Mouse (Mus musculus) intestine, embryonic 15.5 days (tissue): ENCODE data around the gene Gmeb2. TPM values are rescaled to one million over a fixed set of nuclear protein-coding genes. Genes with fewer than 3 reads are reported as not detected.

Experiments used
- ATAC-seq: fragments of 200-750 bp; cut with Nextera tagmentation; 2 replicates; pipeline ENCODE4 v1.8.0; 2017; ENCODE audit warnings: moderate TSS enrichment, moderate library complexity
- H3K27ac ChIP-seq: fragments of 300-500 bp; sonication (generic); 2 replicates; pipeline ENCODE4 v1.5.1; 2015; ENCODE audit warnings: mild to moderate bottlenecking, inconsistent platforms
- H3K27me3 ChIP-seq: fragments of 300-500 bp; sonication (generic); replicated peaks from 2 replicates; pipeline ENCODE4 v1.6.1; 2015; ENCODE audit warnings: inconsistent platforms
- H3K36me3 ChIP-seq: fragments of 300-500 bp; sonication (generic); 2 replicates; pipeline ENCODE4 v1.6.1; 2015; ENCODE audit warnings: inconsistent platforms
- H3K4me1 ChIP-seq: fragments of 300-500 bp; sonication (generic); replicated peaks from 2 replicates; pipeline ENCODE4 v1.6.1; 2015; ENCODE audit warnings: inconsistent platforms
- H3K4me2 ChIP-seq: fragments of 300-500 bp; sonication (generic); replicated peaks from 2 replicates; pipeline ENCODE4 v1.6.1; 2015; ENCODE audit warnings: mild to moderate bottlenecking, inconsistent platforms
- H3K4me3 ChIP-seq: fragments of 300-500 bp; sonication (generic); replicated peaks from 2 replicates; pipeline ENCODE4 v1.5.1; 2015; ENCODE audit warnings: inconsistent platforms
- H3K9ac ChIP-seq: fragments of 300-500 bp; sonication (generic); 2 replicates; pipeline ENCODE4 v1.6.1; 2015; ENCODE audit warnings: inconsistent platforms
- H3K9me3 ChIP-seq: fragments of 300-500 bp; sonication (generic); 2 replicates; pipeline ENCODE4 v1.6.1; 2016; ENCODE audit warnings: inconsistent platforms
- WGBS: fragments of 180-500 bp; shearing (Covaris S2); methylation state at CpG from one replicate; pipeline ENCODE4 v1.1.7; 2015; 5-methylcytosine and 5-hydroxymethylcytosine counted together
- polyA plus RNA-seq: library from polyadenylated mRNA; unstranded; fragments of >200 nt; fragmentation: Nextera tagmentation; extraction: Ambion mirVana; gene quantifications from 2 replicates; pipeline ENCODE4 v1.2.1, GENCODE M21; 2015

Gene Gmeb2
- polyA plus RNA-seq, 1 experiment from 2014 or later, result 11.3 TPM

GRCm38 (mm10) chr2:181218881-181219485, 68.9 kb downstream of the Gmeb2 start:
- Histone ChIP-seq H3K27me3 (peaks cover 5% of the 10 kb centered on the region), H3K4me2 (peak overlapping the region; percentile 65; the same call in 1 of the 2 replicates), H3K4me1 (peaks cover 9% of the 10 kb centered on the region), H3K36me3 (no peaks in the 10 kb centered on the region), H3K27ac (0 out of 2 replicates have a peak overlapping the region, but pooled peaks have one; percentile 49), H3K9ac (no peak overlapping the region), H3K9me3 (no peaks in the 10 kb centered on the region), H3K4me3 (no peak overlapping the region)
- no peak for ATAC-seq
- WGBS, result 55% methylated on average over 5 of the region's 5 CpGs

GRCm38 (mm10) chr2:181216037-181216436, 71.8 kb downstream of the Gmeb2 start:
- no peak for ATAC-seq
- Histone ChIP-seq H3K36me3 (no peaks in the 10 kb centered on the region), H3K4me3 (no peak overlapping the region), H3K4me1 (peaks cover 17% of the 10 kb centered on the region), H3K27ac (no peak overlapping the region), H3K27me3 (peaks cover 34% of the 10 kb centered on the region), H3K4me2 (no peak overlapping the region), H3K9me3 (no peaks in the 10 kb centered on the region), H3K9ac (no peak overlapping the region)
- WGBS, result 87% methylated on average over 6 of the region's 6 CpGs

- H3K27ac ChIP-seq, result no peak within 1 kb of the TSS
- peak within 1 kb of the TSS; percentile 22 for H3K4me3 ChIP-seq
- H3K4me1 ChIP-seq, result 0 out of 2 replicates have a peak, but pooled peaks cover 8% of the 10 kb centered on the region
- peak within 1 kb of the TSS; percentile 57 for H3K4me2 ChIP-seq
- H3K9me3 ChIP-seq, result no peaks in the 10 kb centered on the region
- ATAC-seq, result peak; percentile 76
- H3K36me3 ChIP-seq, result no peaks in the 10 kb centered on the region
- peaks cover 38% of the 10 kb centered on the region for H3K27me3 ChIP-seq
- H3K9ac ChIP-seq, result peak within 1 kb of the TSS; percentile 14; the same call in 1 of the 2 replicates
- 1% methylated on average over 17 of the region's 17 CpGs for WGBS
Measured at GRCm38 (mm10) chr2:181213021-181213445, 74.8 kb downstream of the Gmeb2 start, which contains the start of gene Srms. TSS of gene Srms (minus strand) at chr2:181213185.

GRCm38 (mm10) chr2:181212389-181213020, 75.3 kb downstream of the Gmeb2 start:
- 4% methylated on average over 34 of the region's 34 CpGs for WGBS
- peak overlapping the region; percentile 57 for H3K4me2 ChIP-seq
- no peaks in the 10 kb centered on the region for H3K9me3 ChIP-seq
- H3K27me3 ChIP-seq, result peaks cover 38% of the 10 kb centered on the region
- H3K9ac ChIP-seq, result peak overlapping the region; percentile 14; the same call in 1 of the 2 replicates
- H3K4me3 ChIP-seq, result peak overlapping the region; percentile 22
- H3K4me1 ChIP-seq, result 0 out of 2 replicates have a peak, but pooled peaks cover 8% of the 10 kb centered on the region
- H3K36me3 ChIP-seq, result no peaks in the 10 kb centered on the region
- no peak overlapping the region for H3K27ac ChIP-seq
- peak; percentile 70 for ATAC-seq

GRCm38 (mm10) chr2:181206118-181206517, 81.7 kb downstream of the Gmeb2 start:
- WGBS, result 65% methylated on average over 9 of the region's 9 CpGs
- ATAC-seq, result peak; percentile 52; the same call in 1 of the 2 replicates

GRCm38 (mm10) chr2:181205678-181206077, 82.2 kb downstream of the Gmeb2 start:
- no peak overlapping the region for H3K9ac ChIP-seq
- H3K27me3 ChIP-seq, result 0 out of 2 replicates have a peak, but pooled peaks cover 3% of the 10 kb centered on the region
- no peaks in the 10 kb centered on the region for H3K9me3 ChIP-seq
- H3K4me1 ChIP-seq, result peaks cover 5% of the 10 kb centered on the region; the same call in 1 of the 2 replicates
- ATAC-seq, result no peak; the same call in 1 of the 2 replicates
- H3K27ac ChIP-seq, result no peak overlapping the region
- no peak overlapping the region for H3K4me3 ChIP-seq
- no peak overlapping the region for H3K4me2 ChIP-seq
- WGBS, result 71% methylated on average over 5 of the region's 5 CpGs
- H3K36me3 ChIP-seq, result no peaks in the 10 kb centered on the region

More at GRCm38 (mm10) chr2:181206118-181206517, 81.7 kb downstream of the Gmeb2 start:
- Histone ChIP-seq H3K27me3 (peaks cover 5% of the 10 kb centered on the region; the same call in 1 of the 2 replicates), H3K4me3 (no peak overlapping the region), H3K36me3 (no peaks in the 10 kb centered on the region), H3K4me1 (peaks cover 5% of the 10 kb centered on the region; the same call in 1 of the 2 replicates), H3K9ac (no peak overlapping the region), H3K4me2 (no peak overlapping the region), H3K27ac (no peak overlapping the region), H3K9me3 (no peaks in the 10 kb centered on the region)

GRCm38 (mm10) chr2:181202886-181203285, 84.9 kb downstream of the Gmeb2 start:
- ATAC-seq, result peak; percentile 79
- peaks cover 5% of the 10 kb centered on the region; the same call in 1 of the 2 replicates for H3K4me1 ChIP-seq
- H3K27ac ChIP-seq, result no peak overlapping the region
- no peaks in the 10 kb centered on the region for H3K27me3 ChIP-seq
- no peak overlapping the region for H3K9ac ChIP-seq
- H3K4me3 ChIP-seq, result no peak overlapping the region
- no peak overlapping the region for H3K4me2 ChIP-seq
- WGBS, result 71% methylated on average over 6 of the region's 6 CpGs
- H3K36me3 ChIP-seq, result no peaks in the 10 kb centered on the region
- no peaks in the 10 kb centered on the region for H3K9me3 ChIP-seq

- WGBS, result 76% methylated on average over 3 of the region's 3 CpGs
- peak; percentile 70 for ATAC-seq
- H3K4me2 ChIP-seq, result no peak within 1 kb of the TSS
Measured at GRCm38 (mm10) chr2:181202422-181202821, 85.4 kb downstream of the Gmeb2 start, which contains the start of gene Ptk6. TSS of gene Ptk6 (minus strand) at chr2:181202789.

GRCm38 (mm10) chr2:181201606-181202005, 86.2 kb downstream of the Gmeb2 start:
- Histone ChIP-seq H3K9me3 (no peaks in the 10 kb centered on the region), H3K36me3 (no peaks in the 10 kb centered on the region), H3K9ac (no peak overlapping the region), H3K27me3 (no peaks in the 10 kb centered on the region), H3K4me2 (no peak overlapping the region), H3K4me1 (peaks cover 8% of the 10 kb centered on the region; the same call in 1 of the 2 replicates), H3K27ac (no peak overlapping the region), H3K4me3 (no peak overlapping the region)
- 66% methylated on average over 3 of the region's 3 CpGs for WGBS
- ATAC-seq, result no peak

More at GRCm38 (mm10) chr2:181202422-181202821, 85.4 kb downstream of the Gmeb2 start, which contains the start of gene Ptk6:
- Histone ChIP-seq H3K4me1 (peaks cover 5% of the 10 kb centered on the region; the same call in 1 of the 2 replicates), H3K36me3 (no peaks in the 10 kb centered on the region), H3K27me3 (no peaks in the 10 kb centered on the region), H3K27ac (no peak within 1 kb of the TSS), H3K9ac (no peak within 1 kb of the TSS), H3K4me3 (no peak within 1 kb of the TSS), H3K9me3 (no peaks in the 10 kb centered on the region)

Other genes with a start within 250 kb of the Gmeb2 start
- 1.1 and 1.2 TPM in 2 replicates for gene Chrna4, start 244.5 kb downstream of the Gmeb2 start, polyA plus RNA-seq
- 1.3 and 1.5 TPM in 2 replicates for gene Kcnq2, start 152.7 kb downstream of the Gmeb2 start, polyA plus RNA-seq
- gene Eef1a2, start 131.0 kb downstream of the Gmeb2 start, polyA plus RNA-seq, result 0.10 and 0.26 TPM in 2 replicates
- gene Ppdpf, start 100.8 kb downstream of the Gmeb2 start, polyA plus RNA-seq, result 264 and 275 TPM in 2 replicates
- gene Ptk6, start 85.2 kb downstream of the Gmeb2 start, polyA plus RNA-seq, result 0.14 and 0.21 TPM in 2 replicates
- 0.05 TPM in 1 of 2 replicates, not detected in the other for gene Srms, start 74.8 kb downstream of the Gmeb2 start, polyA plus RNA-seq
- not detected in 2 replicates for gene Fndc11, start 68.0 kb downstream of the Gmeb2 start, polyA plus RNA-seq
- 2.2 and 2.8 TPM in 2 replicates for gene Helz2, start 46.0 kb downstream of the Gmeb2 start, polyA plus RNA-seq
- 44.0 and 44.1 TPM in 2 replicates for gene Stmn3, start 26.5 kb upstream of the Gmeb2 start, polyA plus RNA-seq
- gene Rtel1, start 31.7 kb upstream of the Gmeb2 start, polyA plus RNA-seq, result 30.3 and 32.8 TPM in 2 replicates
- gene Zgpat, start 76.9 kb upstream of the Gmeb2 start, polyA plus RNA-seq, result 35.7 and 36.7 TPM in 2 replicates
- gene Arfrp1, start 77.4 kb upstream of the Gmeb2 start, polyA plus RNA-seq, result 55.4 and 58.3 TPM in 2 replicates
- gene Lime1, start 92.0 kb upstream of the Gmeb2 start, polyA plus RNA-seq, result 17.1 and 19.4 TPM in 2 replicates
- 7.2 and 7.4 TPM in 2 replicates for gene Zbtb46, start 171.4 kb upstream of the Gmeb2 start, polyA plus RNA-seq
- 0.18 and 0.30 TPM in 2 replicates for gene Abhd16b, start 205.2 kb upstream of the Gmeb2 start, polyA plus RNA-seq
- gene Tpd52l2, start 209.1 kb upstream of the Gmeb2 start, polyA plus RNA-seq, result 133 and 140 TPM in 2 replicates
- gene Dnajc5, start 232.4 kb upstream of the Gmeb2 start, polyA plus RNA-seq, result 74.5 and 76.4 TPM in 2 replicates